Mouse (Mus musculus) brain, embryonic 14.5 days (tissue): Measurements from ENCODE around the gene Taf5. TPM values are rescaled to one million over a fixed set of nuclear protein-coding genes. Genes with fewer than 3 reads are reported as not detected.

ENCODE experiments used
- DNase-seq: peaks from one replicate; pipeline ENCODE4 v3.0.0-alpha.2; 2011; ENCODE audit warnings: low read depth
- CTCF ChIP-seq: fragments of 200-500 bp; IDR thresholded peaks from 2 replicates; pipeline ENCODE4 v1.5.1; 2012; ENCODE audit warnings: inconsistent platforms, mild to moderate bottlenecking, moderate library complexity, borderline replicate concordance; ENCODE audit not compliant: insufficient read depth, insufficient read length; ENCODE audit errors: extremely low read depth
- POLR2A ChIP-seq: fragments of 200-500 bp; IDR thresholded peaks from 2 replicates; pipeline ENCODE4 v1.6.1; 2012; ENCODE audit warnings: mild to moderate bottlenecking, inconsistent platforms, borderline replicate concordance; ENCODE audit not compliant: poor library complexity, insufficient read depth, insufficient read length, severe bottlenecking; ENCODE audit errors: extremely low read depth
- polyA plus RNA-seq: library from polyadenylated mRNA; depleted of rRNA; stranded (reverse); fragments of >200 nt; gene quantifications from 2 replicates; pipeline ENCODE4 v1.2.3, GENCODE M21; 2012; rRNA removed

The Taf5 gene
- polyA plus RNA-seq, 1 experiment = 11.0 TPM

- TF ChIP-seq POLR2A (no peak), CTCF (no peak)
- DNase-seq = no peak
These were observed 33.5 kb downstream of the Taf5 start for GRCm38 (mm10) chr19:47101080-47101479.

GRCm38 (mm10) chr19:47104641-47105271, 37.2 kb downstream of the Taf5 start:
- DNase-seq = no peak
- TF ChIP-seq POLR2A (no peak), CTCF (no peak)

GRCm38 (mm10) chr19:47118634-47119033, 51.1 kb downstream of the Taf5 start:
- peak; percentile 6 for DNase-seq
- TF ChIP-seq CTCF = no peak
- no peak for TF ChIP-seq POLR2A

DNA sequence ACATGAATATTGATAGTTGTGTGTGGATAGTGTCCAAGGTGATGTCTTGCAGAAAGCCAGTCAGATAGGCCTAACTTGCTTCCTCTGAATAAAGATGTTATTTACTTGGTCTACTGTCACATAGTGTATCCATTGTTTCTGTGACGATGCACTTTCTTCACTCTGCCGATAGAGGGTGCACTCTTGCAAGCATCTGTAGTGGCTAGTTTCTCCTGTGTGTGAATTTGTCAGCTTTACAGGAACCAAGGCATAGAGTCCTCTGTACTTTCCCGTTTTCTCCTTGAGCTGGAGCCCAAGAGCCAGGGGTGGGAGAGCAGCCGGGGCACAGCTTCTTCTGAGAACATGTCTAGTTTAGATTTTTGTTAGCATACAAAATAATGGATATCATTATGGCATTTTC, 53.5 kb downstream of the Taf5 start:
- TF ChIP-seq POLR2A (no peak), CTCF (peak; percentile 77; the same call in 1 of the 2 replicates)
- peak; percentile 58 for DNase-seq

DNA sequence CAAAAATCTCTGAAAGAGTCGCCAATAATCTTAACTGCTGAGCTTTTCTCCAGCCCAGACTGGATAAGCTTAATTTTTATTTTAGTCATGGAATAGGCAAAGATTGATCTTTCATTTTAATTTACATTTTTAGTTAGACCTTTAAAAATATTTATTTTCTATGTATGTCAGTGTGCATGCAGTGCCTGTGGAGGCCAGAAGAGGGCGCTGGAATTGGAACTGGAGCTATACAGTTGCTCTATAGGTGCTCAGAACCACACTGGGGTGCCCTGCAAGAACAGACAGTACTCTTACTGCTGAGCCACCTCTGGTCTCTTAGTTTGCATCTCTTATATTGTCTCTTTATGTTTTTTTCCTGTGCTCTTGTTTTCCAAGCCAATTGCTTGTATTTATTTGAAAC, 55.3 kb downstream of the Taf5 start:
- TF ChIP-seq POLR2A = no peak
- TF ChIP-seq CTCF = peak; percentile 71
- DNase-seq = peak; percentile 44

DNA sequence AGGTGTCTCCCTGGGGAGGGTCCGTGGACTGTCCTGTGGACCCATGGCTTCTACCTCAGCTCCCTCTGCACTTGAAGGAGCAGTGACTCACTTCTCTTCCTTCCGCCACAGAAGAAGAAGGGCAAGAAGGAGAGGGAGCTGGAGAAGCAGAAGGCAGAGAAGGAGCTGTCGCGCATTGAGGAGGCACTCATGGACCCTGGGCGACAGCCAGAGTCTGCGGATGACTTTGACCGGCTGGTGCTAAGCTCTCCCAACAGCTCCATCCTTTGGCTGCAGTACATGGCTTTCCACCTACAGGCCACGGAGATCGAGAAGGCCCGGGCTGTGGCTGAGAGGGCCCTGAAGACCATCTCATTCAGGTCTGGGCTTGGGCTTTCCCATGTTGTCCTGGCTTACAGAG, 60.6 kb downstream of the Taf5 start:
- no peak for TF ChIP-seq POLR2A
- TF ChIP-seq CTCF = no peak
- no peak for DNase-seq

DNA sequence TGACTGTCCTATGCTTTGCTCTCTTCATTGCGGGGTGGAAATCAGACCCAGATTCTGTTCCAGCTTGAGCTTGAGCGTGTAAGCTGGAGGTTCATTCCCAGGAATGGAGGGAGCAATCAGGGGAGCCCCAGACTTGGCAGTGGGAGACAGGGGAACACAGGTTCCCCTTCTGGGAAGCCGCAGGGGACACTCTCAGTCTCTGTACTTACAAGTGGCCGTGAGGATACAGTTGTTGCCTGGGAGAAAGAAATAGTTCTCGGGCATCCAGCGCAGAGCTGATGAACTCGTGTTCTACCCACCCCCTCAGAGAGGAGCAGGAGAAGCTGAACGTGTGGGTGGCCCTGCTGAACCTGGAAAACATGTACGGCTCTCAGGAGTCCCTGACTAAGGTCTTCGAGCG, 61.3 kb downstream of the Taf5 start:
- no peak for DNase-seq
- TF ChIP-seq POLR2A (no peak), CTCF (no peak)

- TF ChIP-seq CTCF = no peak
- no peak for TF ChIP-seq POLR2A
- DNase-seq = no peak
These were observed 63.1 kb downstream of the Taf5 start for GRCm38 (mm10) chr19:47130551-47131125.

Other genes with a start within 250 kb of the Taf5 start
- 413 and 626 TPM in 2 replicates for gene Ina, start 53.0 kb upstream of the Taf5 start, polyA plus RNA-seq
- gene Nt5c2, start 52.6 kb upstream of the Taf5 start, polyA plus RNA-seq = 40.1 and 49.2 TPM in 2 replicates
- 65.2 and 81.7 TPM in 2 replicates for gene Pcgf6, start 16.8 kb upstream of the Taf5 start, polyA plus RNA-seq
- gene Usmg5, start 22.9 kb downstream of the Taf5 start, polyA plus RNA-seq = 587 and 848 TPM in 2 replicates
- 15.3 and 18.9 TPM in 2 replicates for gene Pdcd11, start 23.0 kb downstream of the Taf5 start, polyA plus RNA-seq
- gene Calhm2, start 70.5 kb downstream of the Taf5 start, polyA plus RNA-seq = 1.5 TPM in 2 replicates
- not detected in 2 replicates for gene Calhm1, start 76.5 kb downstream of the Taf5 start, polyA plus RNA-seq
- gene Calhm3, start 90.0 kb downstream of the Taf5 start, polyA plus RNA-seq = 0.18 TPM in 1 of 2 replicates, not detected in the other
- gene Neurl1a, start 111.1 kb downstream of the Taf5 start, polyA plus RNA-seq = 13.6 and 22.2 TPM in 2 replicates